Mouse (Mus musculus) midbrain, embryonic 12.5 days (tissue): ENCODE measurements around the gene Cnn2. TPM values are rescaled to one million over a fixed set of nuclear protein-coding genes. Genes with fewer than 3 reads are reported as not detected.
"Not testable (repeated sequence)": the region's sequence is repeated elsewhere in the genome, so short reads cannot be mapped to it uniquely, and the experiment has no call there.

Experiments
- ATAC-seq: fragments of 200-750 bp; cut with Nextera tagmentation; 2 replicates; pipeline ENCODE4 v1.8.0; 2017; ENCODE audit warnings: low read depth, moderate TSS enrichment, moderate library complexity; ENCODE audit not compliant: low FRiP score
- H3K27ac ChIP-seq: fragments of 300-500 bp; sonication (generic); replicated peaks from 2 replicates; pipeline ENCODE4 v1.5.1; 2016; ENCODE audit warnings: mild to moderate bottlenecking
- H3K27me3 ChIP-seq: fragments of 300-500 bp; sonication (generic); 2 replicates; pipeline ENCODE4 v1.6.1; 2016; ENCODE audit warnings: mild to moderate bottlenecking
- H3K36me3 ChIP-seq: fragments of 300-500 bp; sonication (generic); 2 replicates; pipeline ENCODE4 v1.6.1; 2016
- H3K4me1 ChIP-seq: fragments of 300-500 bp; sonication (generic); 2 replicates; pipeline ENCODE4 v1.6.1; 2016
- H3K4me2 ChIP-seq: fragments of 300-500 bp; sonication (generic); replicated peaks from 2 replicates; pipeline ENCODE4 v1.6.1; 2016; ENCODE audit warnings: mild to moderate bottlenecking, moderate library complexity
- H3K4me3 ChIP-seq: fragments of 300-500 bp; sonication (generic); 2 replicates; pipeline ENCODE4 v1.5.1; 2016; ENCODE audit warnings: mild to moderate bottlenecking
- H3K9ac ChIP-seq: fragments of 300-500 bp; sonication (generic); replicated peaks from 2 replicates; pipeline ENCODE4 v1.6.1; 2016; ENCODE audit warnings: mild to moderate bottlenecking, moderate library complexity
- H3K9me3 ChIP-seq: fragments of 300-500 bp; sonication (generic); 2 replicates; pipeline ENCODE4 v1.6.1; 2016; ENCODE audit warnings: mild to moderate bottlenecking
- WGBS: fragments of 180-500 bp; shearing (Covaris S2); methylation state at CpG from one replicate; pipeline ENCODE4 v1.1.7; 2016; 5-methylcytosine and 5-hydroxymethylcytosine counted together
- polyA plus RNA-seq: library from polyadenylated mRNA; unstranded; fragments of >200 nt; fragmentation: Nextera tagmentation; extraction: Ambion mirVana; gene quantifications from 2 replicates; pipeline ENCODE4 v1.2.1, GENCODE M21; 2016

Cnn2 gene
- polyA plus RNA-seq, 1 experiment from 2014 or later = 168 TPM

DNA sequence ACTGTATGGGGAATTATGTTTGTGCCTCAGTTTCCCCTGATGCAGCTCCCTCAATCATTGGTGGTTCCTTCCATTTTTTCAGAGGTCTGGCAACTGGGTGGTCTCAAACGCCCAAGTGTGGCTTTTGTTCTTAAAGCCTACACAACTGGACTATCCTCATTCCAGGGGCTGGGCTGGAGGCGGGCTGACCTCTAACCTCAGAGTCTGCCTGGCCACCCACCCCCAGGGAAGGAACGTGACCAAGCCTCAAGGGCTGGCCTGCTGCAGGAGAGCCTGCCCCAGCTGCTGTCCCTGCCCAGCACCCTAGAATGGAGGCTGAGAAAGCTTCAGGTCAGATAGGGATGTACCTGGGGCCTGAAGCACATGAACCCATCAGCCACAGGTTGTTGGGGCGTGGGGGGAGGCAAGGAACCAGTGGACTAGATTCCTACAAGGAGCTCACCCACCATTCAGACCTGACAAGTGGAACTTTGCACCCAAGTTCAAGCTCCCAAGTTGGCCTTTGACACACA lies 31.7 kb upstream of the Cnn2 start:
- H3K36me3 ChIP-seq = peaks cover 17% of the 10 kb centered on the region
- H3K9me3 ChIP-seq = no peaks in the 10 kb centered on the region
- no peak overlapping the region for H3K9ac ChIP-seq
- ATAC-seq = no peak
- H3K27me3 ChIP-seq = no peaks in the 10 kb centered on the region
- H3K4me1 ChIP-seq = peaks cover 11% of the 10 kb centered on the region
- no peak overlapping the region for H3K4me2 ChIP-seq
- no peak overlapping the region for H3K27ac ChIP-seq
- 14% methylated on average over 4 of the region's 4 CpGs for WGBS
- H3K4me3 ChIP-seq = no peak overlapping the region

DNA sequence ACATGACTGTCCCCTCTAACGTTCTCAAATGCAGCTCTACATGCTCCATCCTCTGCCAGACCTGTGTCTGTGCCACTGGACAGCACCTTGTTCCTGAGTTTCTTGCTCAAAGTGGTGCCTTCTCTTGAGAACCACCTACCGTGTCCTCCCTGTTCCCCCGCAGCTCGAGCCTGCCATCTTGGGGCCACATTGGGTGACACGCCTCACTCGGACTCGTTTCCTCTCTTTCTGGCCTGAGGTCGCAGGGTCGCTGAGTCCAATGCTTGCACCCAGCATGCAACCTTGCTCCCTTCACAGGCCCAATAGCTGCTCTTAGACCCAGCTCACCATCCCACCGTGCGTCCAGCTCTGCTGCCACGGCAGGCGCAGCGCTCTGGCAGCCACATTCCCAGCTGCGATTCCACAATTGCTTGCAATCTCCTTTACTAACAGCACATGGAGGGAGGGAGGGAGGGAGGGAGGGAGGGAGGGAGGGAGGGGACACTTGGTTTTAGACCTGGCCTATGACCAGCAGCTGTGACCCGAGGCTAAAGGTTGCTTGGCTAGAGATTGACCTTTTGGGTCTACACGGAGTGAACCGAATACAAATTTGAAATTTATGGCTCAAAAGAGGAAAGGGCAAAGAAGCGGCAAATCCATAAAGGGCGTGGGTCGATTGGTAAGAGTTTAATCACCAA lies 30.1 kb upstream of the Cnn2 start:
- no peaks in the 10 kb centered on the region for H3K9me3 ChIP-seq
- H3K4me2 ChIP-seq = peak overlapping the region; percentile 1; the same call in 1 of the 2 replicates
- H3K9ac ChIP-seq = no peak overlapping the region
- H3K4me1 ChIP-seq = peaks cover 11% of the 10 kb centered on the region
- ATAC-seq = no peak
- H3K27me3 ChIP-seq = no peaks in the 10 kb centered on the region
- peaks cover 22% of the 10 kb centered on the region for H3K36me3 ChIP-seq
- H3K4me3 ChIP-seq = no peak overlapping the region
- WGBS = 12% methylated on average over 21 of the region's 21 CpGs
- H3K27ac ChIP-seq = no peak overlapping the region

DNA sequence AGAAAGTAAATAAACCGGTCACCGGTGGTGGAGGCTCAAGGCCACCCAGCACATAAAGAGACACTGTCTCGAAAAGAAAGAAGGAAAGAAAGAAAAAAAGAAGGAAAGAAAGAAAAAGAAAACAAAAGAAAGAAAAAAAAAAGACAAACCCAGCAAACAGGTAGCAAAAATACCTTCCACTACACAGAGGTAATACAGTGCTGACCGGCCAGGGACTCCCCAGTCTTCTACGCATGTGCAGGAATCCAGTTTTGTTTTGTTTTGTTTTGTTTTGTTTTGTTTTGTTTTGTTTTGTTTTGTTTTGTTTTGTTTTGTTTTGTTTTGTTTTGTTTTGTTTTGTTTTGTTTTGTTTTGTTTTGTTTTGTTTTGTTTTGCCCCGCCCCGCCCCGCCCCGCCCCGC lies 29.0 kb upstream of the Cnn2 start:
- ATAC-seq, H3K9me3 ChIP-seq, H3K27me3 ChIP-seq, H3K9ac ChIP-seq, H3K27ac ChIP-seq: not testable (repeated sequence)
- Histone ChIP-seq H3K36me3 (peaks cover 28% of the 10 kb centered on the region), H3K4me2 (peak overlapping the region; percentile 86), H3K4me3 (peak overlapping the region; percentile 99), H3K4me1 (peaks cover 11% of the 10 kb centered on the region)
- 32% methylated on average over 10 of the region's 10 CpGs for WGBS

DNA sequence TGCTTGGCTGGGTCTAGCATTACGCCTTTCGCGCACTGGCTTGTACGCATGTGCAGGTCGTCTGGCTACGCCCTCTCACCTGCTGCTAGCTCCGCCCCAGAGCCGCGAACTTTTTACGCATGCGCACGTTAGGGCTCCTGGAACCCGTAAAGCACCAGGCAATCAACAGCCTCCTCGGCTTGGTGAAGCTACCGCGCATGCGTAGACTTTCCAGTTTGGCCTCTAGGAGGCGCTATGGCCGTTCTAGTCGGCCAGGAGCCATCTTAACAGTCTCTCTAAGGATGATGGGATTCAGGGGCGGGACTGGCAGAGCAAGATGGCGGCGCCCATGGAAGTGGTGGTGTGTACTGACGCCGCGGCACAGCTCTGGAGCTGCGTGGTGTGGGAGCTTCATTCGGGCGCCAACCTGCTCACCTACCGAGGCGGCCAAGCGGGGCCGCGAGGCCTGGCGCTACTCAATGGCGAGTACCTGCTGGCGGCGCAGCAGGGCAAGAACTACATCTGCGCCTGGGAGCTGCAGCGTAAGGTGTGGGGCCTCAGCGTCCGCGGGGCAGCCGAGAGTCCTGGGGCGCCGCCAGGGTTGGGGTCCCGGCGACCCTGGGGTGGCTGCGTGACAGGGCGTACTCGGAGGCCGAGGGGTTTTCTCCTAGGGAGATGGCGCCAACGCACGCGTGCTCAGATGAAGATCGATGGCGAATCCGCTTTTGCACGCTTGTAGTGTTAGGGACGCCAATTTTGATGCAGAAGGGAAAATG lies 28.4 kb upstream of the Cnn2 start, which contains the start of gene Wdr18:
Gene Wdr18 (plus strand): TSS at position 306 of the 755 bp plus-strand sequence.
- H3K9ac ChIP-seq = peak within 1 kb of the TSS; percentile 83
- peak within 1 kb of the TSS; percentile 99 for H3K4me3 ChIP-seq
- under 1% methylated on average over 61 of the region's 61 CpGs for WGBS
- no peaks in the 10 kb centered on the region for H3K9me3 ChIP-seq
- peaks cover 32% of the 10 kb centered on the region for H3K36me3 ChIP-seq
- peak within 1 kb of the TSS; percentile 86 for H3K4me2 ChIP-seq
- H3K27me3 ChIP-seq = no peaks in the 10 kb centered on the region
- H3K27ac ChIP-seq = peak within 1 kb of the TSS; percentile 56
- H3K4me1 ChIP-seq = peaks cover 11% of the 10 kb centered on the region
- peak; percentile 96 for ATAC-seq

DNA sequence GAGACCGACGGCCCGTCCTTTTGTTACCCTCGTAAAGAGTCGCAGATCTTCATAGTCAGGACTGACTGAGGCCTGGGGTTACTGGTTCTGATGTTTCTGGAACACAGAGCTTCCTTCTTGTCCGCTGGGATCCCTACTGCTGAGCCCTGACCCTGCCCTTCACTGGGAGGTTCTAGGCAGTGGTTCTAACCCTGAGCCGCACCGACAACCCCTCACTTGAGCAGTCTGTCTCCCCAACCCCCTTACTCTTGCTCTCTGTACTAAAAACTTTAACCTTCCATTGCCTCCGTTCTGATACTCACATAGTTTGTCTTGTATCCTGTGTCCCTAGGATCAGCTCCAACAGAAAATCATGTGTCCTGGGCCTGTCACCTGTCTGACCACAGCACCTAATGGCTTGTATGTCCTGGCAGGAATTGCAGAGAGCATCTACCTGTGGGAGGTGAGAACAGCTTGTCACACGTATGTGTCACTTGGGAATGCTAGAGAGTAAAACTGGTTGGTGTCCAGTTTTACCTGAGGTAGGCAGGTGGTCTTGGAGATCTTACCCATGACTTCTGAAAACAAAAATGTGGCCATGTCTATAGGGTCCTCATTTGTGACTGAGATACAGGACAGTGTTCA lies 27.6 kb upstream of the Cnn2 start:
- Histone ChIP-seq H3K27me3 (no peaks in the 10 kb centered on the region), H3K27ac (no peak overlapping the region; the same call in 1 of the 2 replicates)

DNA sequence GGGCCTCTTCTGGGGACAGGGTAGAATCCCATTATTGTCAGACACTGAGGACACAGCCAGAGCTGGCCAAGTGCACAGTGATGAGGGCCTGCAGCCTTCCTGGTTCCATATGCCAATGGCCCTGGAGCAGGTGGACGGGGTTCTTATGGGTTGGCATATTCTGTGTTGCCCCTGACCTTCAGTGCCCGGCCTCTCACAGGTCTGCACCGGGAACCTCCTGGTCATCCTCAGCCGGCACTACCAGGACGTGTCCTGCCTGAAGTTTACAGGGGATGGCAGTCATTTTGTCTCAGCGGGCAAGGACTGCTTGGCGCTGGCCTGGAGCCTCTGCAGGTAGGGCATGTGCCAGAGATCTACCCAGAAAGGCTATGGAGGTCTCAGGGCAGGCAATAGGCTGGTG lies 23.7 kb upstream of the Cnn2 start:
- H3K27ac ChIP-seq = no peak overlapping the region
- ATAC-seq = no peak
- WGBS = 97% methylated on average over 7 of the region's 7 CpGs
- peaks cover 68% of the 10 kb centered on the region for H3K36me3 ChIP-seq
- no peak overlapping the region for H3K4me3 ChIP-seq
- no peak overlapping the region for H3K9ac ChIP-seq
- H3K4me1 ChIP-seq = peaks cover 8% of the 10 kb centered on the region
- H3K9me3 ChIP-seq = no peaks in the 10 kb centered on the region
- peaks cover 17% of the 10 kb centered on the region for H3K27me3 ChIP-seq
- H3K4me2 ChIP-seq = no peak overlapping the region

More for the DNA sequence above, 27.6 kb upstream of the Cnn2 start:
- peak overlapping the region; percentile 86 for H3K4me2 ChIP-seq
- ATAC-seq = 0 out of 2 replicates have a peak, but pooled peaks have one; percentile 1
- WGBS = 11% methylated on average over 10 of the region's 10 CpGs
- H3K9me3 ChIP-seq = no peaks in the 10 kb centered on the region
- H3K9ac ChIP-seq = peak overlapping the region; percentile 83
- peak overlapping the region; percentile 99 for H3K4me3 ChIP-seq
- H3K36me3 ChIP-seq = peaks cover 40% of the 10 kb centered on the region
- peaks cover 11% of the 10 kb centered on the region for H3K4me1 ChIP-seq

DNA sequence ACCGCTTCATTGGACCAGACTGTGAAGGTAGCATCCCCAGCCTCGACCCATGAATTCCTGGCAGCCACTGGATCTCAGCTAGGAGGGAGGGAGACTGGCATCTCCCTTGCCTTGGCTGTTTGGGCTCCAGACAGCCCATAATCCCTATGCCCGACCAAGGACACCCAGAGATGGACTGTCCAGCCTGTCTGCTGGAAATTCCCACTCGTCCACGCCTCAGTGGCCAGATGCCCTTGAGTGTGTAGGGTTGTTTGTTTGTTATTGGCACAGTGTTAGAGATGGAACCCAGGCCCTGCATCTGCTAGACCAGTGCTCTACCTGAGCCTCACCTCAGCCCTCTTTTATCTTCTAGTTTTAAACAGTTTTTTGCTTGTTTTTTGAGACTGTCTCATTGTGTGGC lies 23.1 kb upstream of the Cnn2 start:
- H3K9ac ChIP-seq = no peak overlapping the region
- peaks cover 68% of the 10 kb centered on the region for H3K36me3 ChIP-seq
- peaks cover 8% of the 10 kb centered on the region for H3K4me1 ChIP-seq
- H3K4me2 ChIP-seq = no peak overlapping the region
- no peak for ATAC-seq
- H3K9me3 ChIP-seq = no peaks in the 10 kb centered on the region
- no peak overlapping the region for H3K4me3 ChIP-seq
- H3K27me3 ChIP-seq = peaks cover 23% of the 10 kb centered on the region
- H3K27ac ChIP-seq = no peak overlapping the region
- 91% methylated on average over 5 of the region's 5 CpGs for WGBS

DNA sequence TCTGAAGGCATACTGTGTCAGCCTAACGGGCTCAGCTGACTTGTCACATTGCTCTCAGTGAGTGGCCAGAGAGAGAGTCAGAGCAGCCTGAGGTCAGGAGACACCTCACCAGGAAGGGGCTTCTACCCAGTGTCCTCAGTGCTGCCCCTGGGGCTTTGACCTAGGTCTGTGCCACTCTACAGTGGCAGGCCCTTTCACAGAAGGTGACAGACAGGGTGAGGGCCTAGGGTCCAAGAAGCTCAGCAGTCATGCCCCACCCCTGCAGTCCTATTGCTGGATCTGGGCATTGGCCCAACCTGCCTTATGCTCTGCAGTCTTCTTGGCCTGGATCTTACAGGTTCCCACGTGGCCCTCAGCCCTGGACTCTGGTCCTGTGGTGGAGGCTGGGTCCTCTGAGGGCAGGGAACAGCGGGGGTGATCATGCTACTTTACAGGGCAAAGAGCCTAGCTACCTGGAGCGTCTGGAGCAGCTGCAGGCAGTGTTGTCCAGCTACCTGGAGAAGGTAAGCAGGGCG lies 21.4 kb upstream of the Cnn2 start:
- ATAC-seq = no peak
- Histone ChIP-seq H3K4me1 (peaks cover 9% of the 10 kb centered on the region), H3K9ac (no peak overlapping the region), H3K4me3 (no peak overlapping the region), H3K27ac (no peak overlapping the region), H3K9me3 (no peaks in the 10 kb centered on the region), H3K27me3 (peaks cover 39% of the 10 kb centered on the region), H3K4me2 (no peak overlapping the region), H3K36me3 (peaks cover 63% of the 10 kb centered on the region)
- WGBS = 90% methylated on average over 5 of the region's 5 CpGs

DNA sequence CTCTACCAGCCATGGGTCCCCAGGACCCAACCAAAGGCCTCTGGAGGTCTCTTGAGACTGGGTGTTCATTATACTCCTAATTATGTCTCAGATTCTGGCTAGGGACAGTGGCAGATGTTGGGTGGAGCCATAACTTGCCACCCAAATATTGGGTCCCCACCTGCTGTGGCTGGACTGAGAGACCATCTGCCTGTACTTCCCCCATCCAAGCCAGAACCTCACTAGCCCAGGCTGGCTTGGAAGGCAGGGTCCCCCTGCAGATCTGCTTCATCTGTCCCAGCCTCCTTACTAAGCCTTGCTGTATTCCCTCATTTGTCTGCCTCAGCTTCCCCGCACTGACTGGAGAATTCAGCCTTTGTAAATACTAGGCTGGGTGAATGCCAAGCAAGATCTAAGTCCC lies 20.2 kb upstream of the Cnn2 start:
- Histone ChIP-seq H3K27me3 (peaks cover 52% of the 10 kb centered on the region), H3K9ac (no peak overlapping the region), H3K4me3 (no peak overlapping the region), H3K4me2 (no peak overlapping the region), H3K27ac (0 out of 2 replicates have a peak overlapping the region, but pooled peaks have one; percentile 6), H3K36me3 (peaks cover 51% of the 10 kb centered on the region), H3K4me1 (peaks cover 9% of the 10 kb centered on the region), H3K9me3 (no peaks in the 10 kb centered on the region)
- ATAC-seq = no peak
- 96% methylated on average over 1 of the region's 1 CpGs for WGBS

DNA sequence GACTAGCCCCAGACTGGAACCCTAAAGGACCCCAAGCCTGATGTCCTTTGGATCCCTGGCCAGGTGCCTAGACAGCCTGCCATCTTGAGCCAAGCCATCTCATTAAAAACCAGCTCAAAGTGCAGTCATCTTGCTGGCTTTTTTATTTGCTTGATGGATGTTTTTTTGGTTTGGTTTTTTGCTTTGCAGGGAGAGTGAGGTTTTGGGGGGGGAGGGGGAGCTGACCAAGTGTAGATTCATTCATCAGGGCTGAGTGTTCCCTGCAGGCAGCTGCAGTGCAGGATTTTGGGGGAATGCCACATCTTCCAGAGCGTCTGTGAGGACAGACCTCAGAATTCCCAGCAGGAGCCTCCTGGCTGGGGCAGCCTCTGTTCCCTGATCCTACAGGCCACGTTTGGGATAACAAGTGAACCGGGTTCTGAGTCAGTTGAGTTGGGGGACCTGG lies 19.2 kb upstream of the Cnn2 start:
- no peaks in the 10 kb centered on the region for H3K9me3 ChIP-seq
- H3K9ac ChIP-seq = no peak overlapping the region

DNA sequence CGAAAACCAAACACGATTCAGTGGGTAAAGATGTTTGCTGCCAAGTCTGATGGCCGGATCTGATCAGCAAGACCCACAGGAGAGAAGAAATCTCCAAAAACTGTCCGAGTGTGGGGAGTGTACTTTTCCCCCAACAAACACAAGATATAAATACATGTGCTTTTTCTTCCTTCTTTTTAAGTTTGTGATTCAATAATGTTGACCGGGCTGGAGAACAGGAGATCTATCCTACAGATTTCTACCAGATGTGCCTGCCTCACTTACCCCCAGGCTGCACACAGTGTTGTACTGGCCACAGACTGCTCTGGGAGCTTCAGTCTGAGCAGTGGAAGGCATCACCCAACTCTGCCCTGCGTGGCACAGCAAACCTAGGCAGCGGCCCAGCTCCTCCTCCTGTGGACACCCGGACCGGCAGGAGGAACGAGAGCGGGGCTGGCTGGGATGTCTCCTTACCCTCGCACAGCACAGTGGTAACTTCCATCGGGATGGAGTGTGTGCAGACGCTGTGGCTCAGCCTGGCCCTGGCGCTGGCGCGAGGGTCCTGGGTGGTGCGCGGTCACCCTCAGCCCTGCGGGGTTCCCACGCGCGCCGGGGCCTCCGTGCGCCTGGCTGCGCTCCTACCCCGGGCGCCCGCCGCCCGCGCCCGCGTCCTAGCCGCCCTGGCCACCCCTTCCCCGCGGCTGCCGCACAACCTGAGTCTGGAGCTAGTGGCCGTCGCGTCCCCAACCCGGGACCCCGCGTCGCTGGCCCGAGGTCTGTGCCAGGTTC lies 17.8 kb upstream of the Cnn2 start, which contains the start of gene Grin3b:
Gene Grin3b (plus strand): TSS at position 301 of the 768 bp plus-strand sequence.
- 7% methylated on average over 45 of the region's 47 CpGs for WGBS
- Histone ChIP-seq H3K36me3 (peaks cover 46% of the 10 kb centered on the region), H3K27ac (no peak within 1 kb of the TSS), H3K4me3 (peak within 1 kb of the TSS; percentile 32), H3K4me1 (peaks cover 9% of the 10 kb centered on the region), H3K27me3 (peaks cover 59% of the 10 kb centered on the region), H3K9ac (0 out of 2 replicates have a peak within 1 kb of the TSS, but pooled peaks have one; percentile 11), H3K9me3 (no peaks in the 10 kb centered on the region), H3K4me2 (peak within 1 kb of the TSS; percentile 47)
- no peak for ATAC-seq

More for the DNA sequence above, 19.2 kb upstream of the Cnn2 start:
- peaks cover 50% of the 10 kb centered on the region for H3K36me3 ChIP-seq
- H3K27ac ChIP-seq = no peak overlapping the region
- no peak for ATAC-seq
- H3K4me1 ChIP-seq = peaks cover 9% of the 10 kb centered on the region
- H3K4me3 ChIP-seq = no peak overlapping the region
- H3K27me3 ChIP-seq = peaks cover 59% of the 10 kb centered on the region
- no peak overlapping the region for H3K4me2 ChIP-seq
- WGBS = 17% methylated on average over 3 of the region's 3 CpGs
